Mouse (Mus musculus) embryonic facial prominence, embryonic 13.5 days (tissue): ENCODE data around the gene Gm3269. TPM values are rescaled to one million over a fixed set of nuclear protein-coding genes. Genes with fewer than 3 reads are reported as not detected.
"Not testable (repeated sequence)": the region's sequence is repeated elsewhere in the genome, so short reads cannot be mapped to it uniquely, and the experiment has no call there.

ENCODE experiments used
- ATAC-seq: fragments of 200-750 bp; cut with Nextera tagmentation; 2 replicates; pipeline ENCODE4 v1.8.0; 2017; ENCODE audit warnings: low read depth; ENCODE audit not compliant: insufficient number of reproducible peaks, insufficient read depth, low FRiP score, low TSS enrichment
- H3K27ac ChIP-seq: fragments of 300-500 bp; sonication (generic); 2 replicates; pipeline ENCODE4 v1.5.1; 2015; ENCODE audit warnings: moderate library complexity, mild to moderate bottlenecking, inconsistent platforms
- H3K27me3 ChIP-seq: fragments of 300-500 bp; sonication (generic); 2 replicates; pipeline ENCODE4 v1.6.1; 2015; ENCODE audit warnings: mild to moderate bottlenecking, inconsistent platforms
- H3K36me3 ChIP-seq: fragments of 300-500 bp; sonication (generic); 2 replicates; pipeline ENCODE4 v1.6.1; 2015; ENCODE audit warnings: mild to moderate bottlenecking, inconsistent platforms
- H3K4me1 ChIP-seq: fragments of 300-500 bp; sonication (generic); 2 replicates; pipeline ENCODE4 v1.6.1; 2015; ENCODE audit warnings: inconsistent platforms
- H3K4me2 ChIP-seq: fragments of 300-500 bp; sonication (generic); 2 replicates; pipeline ENCODE4 v1.6.1; 2015; ENCODE audit warnings: moderate library complexity, mild to moderate bottlenecking, inconsistent platforms
- H3K4me3 ChIP-seq: fragments of 300-500 bp; sonication (generic); 2 replicates; pipeline ENCODE4 v1.5.1; 2015; ENCODE audit warnings: mild to moderate bottlenecking, inconsistent platforms
- H3K9ac ChIP-seq: fragments of 300-500 bp; sonication (generic); 2 replicates; pipeline ENCODE4 v1.6.1; 2015; ENCODE audit warnings: mild to moderate bottlenecking, inconsistent platforms
- H3K9me3 ChIP-seq: fragments of 300-500 bp; sonication (generic); 2 replicates; pipeline ENCODE4 v1.6.1; 2016; ENCODE audit warnings: inconsistent platforms
- WGBS: fragments of 180-500 bp; shearing (Covaris S2); methylation state at CpG from one replicate; pipeline ENCODE4 v1.1.7; 2015; ENCODE audit warnings: mixed read lengths; 5-methylcytosine and 5-hydroxymethylcytosine counted together
- polyA plus RNA-seq: library from polyadenylated mRNA; unstranded; fragments of >200 nt; fragmentation: Nextera tagmentation; extraction: Ambion mirVana; gene quantifications from 2 replicates; pipeline ENCODE4 v1.2.1, GENCODE M21; 2015

Gene Gm3269
- polyA plus RNA-seq, result not detected in 2 replicates

DNA sequence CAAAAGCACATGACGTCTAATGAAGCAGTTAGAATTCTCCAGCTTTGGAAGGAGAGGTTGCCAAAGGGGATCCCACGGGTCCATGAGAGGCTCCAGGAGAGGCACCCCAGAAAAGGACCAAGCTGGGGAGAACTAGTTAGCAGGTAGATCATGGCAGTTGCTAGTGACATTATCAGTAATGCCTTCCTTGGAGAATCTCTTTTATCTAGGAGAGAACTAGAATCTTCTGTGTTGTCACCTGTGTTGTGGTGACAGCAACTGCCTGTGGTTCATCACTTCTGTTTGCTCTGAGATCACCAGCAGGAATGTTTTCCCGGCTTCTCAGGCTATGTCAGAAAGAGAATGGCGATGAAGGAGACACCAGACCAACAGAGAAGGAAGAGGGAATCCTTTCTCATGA is at the start of gene Gm3269:
Gene Gm3269 (plus strand): TSS at position 301 of the 400 bp plus-strand sequence.
- H3K9ac ChIP-seq, H3K9me3 ChIP-seq: not testable (repeated sequence)

DNA sequence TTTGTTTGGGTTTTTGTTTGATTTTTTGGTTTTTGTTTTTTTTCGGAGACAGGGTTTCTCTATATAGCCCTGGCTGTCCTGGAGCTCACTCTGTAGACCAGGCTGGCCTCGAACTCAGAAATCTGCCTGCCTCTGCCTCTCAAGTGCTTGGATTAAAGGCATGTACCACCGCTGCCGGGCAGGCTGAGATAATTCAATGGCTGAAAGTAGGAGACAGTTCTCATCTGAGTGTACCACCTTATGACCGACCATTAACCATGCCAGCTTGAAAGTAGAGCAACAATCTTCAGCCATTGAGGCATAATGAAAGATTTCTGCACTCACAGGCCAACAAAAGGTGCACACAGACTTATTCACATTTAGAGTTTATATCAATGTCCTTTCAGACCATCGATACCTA is 31.5 kb upstream of the Gm3269 start:
- 82% methylated on average over 6 of the region's 6 CpGs for WGBS
- H3K9ac ChIP-seq, ATAC-seq: not testable (repeated sequence)

More for the DNA sequence above, at the start of gene Gm3269:
- not testable (repeated sequence) for H3K4me2 ChIP-seq, H3K27ac ChIP-seq, H3K36me3 ChIP-seq, H3K4me1 ChIP-seq, H3K4me3 ChIP-seq, ATAC-seq, H3K27me3 ChIP-seq
- WGBS, result 83% methylated on average over 1 of the region's 4 CpGs

DNA sequence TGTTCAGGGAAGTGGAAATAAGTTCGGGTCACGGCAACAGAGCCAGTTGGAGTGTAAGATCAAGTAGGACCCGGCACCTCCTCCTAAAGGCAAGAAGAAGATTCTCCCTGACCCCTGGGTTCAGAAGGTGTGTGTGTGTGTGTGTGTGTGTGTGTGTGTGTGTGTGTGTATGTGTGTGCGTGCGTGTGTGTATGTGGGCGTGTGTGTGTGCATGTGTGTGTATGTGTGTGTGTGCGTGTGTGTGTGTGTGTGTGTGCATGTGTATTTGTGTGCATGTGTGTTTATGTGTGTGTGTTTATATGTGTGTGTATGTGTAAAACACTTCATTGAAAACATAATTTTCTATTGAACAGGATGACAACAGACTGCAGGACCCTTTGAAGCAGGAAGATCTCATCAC is 16.0 kb upstream of the Gm3269 start:
- H3K9ac ChIP-seq, H3K27ac ChIP-seq, H3K27me3 ChIP-seq, H3K4me3 ChIP-seq, H3K4me2 ChIP-seq, H3K9me3 ChIP-seq, ATAC-seq, H3K36me3 ChIP-seq, H3K4me1 ChIP-seq: not testable (repeated sequence)
- WGBS, result 88% methylated on average over 2 of the region's 7 CpGs

More for the DNA sequence above, 31.5 kb upstream of the Gm3269 start:
- H3K27me3 ChIP-seq, H3K36me3 ChIP-seq, H3K4me3 ChIP-seq, H3K4me1 ChIP-seq, H3K9me3 ChIP-seq, H3K4me2 ChIP-seq, H3K27ac ChIP-seq: not testable (repeated sequence)

DNA sequence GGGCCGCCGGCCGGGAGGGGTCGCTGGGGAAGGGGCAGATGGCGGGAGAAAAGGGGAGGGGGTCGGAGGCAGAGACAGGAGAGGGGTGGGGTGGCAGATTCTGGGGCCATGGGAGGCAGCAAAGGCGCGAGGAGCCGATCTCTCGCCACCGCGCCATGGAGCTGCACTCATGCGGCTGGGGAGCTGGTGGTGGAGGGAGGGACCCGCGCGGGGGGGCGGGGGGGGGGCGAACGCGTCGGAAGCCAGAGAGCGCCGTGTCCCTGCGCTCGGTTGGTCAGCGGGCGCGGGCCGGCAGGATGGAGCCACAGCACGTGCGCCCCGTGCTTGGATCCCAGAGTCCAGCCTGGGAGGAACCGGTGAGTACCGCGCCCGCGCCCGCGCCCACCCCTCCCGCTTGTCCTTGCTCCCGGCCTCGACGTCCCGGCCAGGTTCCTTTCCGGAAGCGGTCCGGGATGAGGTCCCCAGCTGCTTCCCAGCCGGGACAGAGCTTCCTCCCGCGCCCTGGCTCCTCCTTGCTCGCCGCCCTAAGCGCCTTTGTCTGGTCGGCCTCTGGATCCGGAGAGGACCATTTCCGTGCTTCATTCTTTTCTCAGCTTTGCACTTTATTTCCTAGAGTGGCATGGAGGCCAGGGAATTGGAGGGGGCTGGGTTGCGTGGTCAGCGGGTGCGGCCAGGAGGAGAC is 17.5 kb downstream of the Gm3269 start, which contains the start of gene Gm3264:
Gene Gm3264 (plus strand): TSS at position 278 of the 682 bp plus-strand sequence.
- not testable (repeated sequence) for ATAC-seq, H3K27ac ChIP-seq, H3K4me1 ChIP-seq, H3K36me3 ChIP-seq, H3K27me3 ChIP-seq, H3K9me3 ChIP-seq
- WGBS, result 7% methylated on average over 45 of the region's 59 CpGs
- Histone ChIP-seq H3K4me3 (peak within 1 kb of the TSS; percentile 45), H3K4me2 (peak within 1 kb of the TSS; percentile 60), H3K9ac (peak within 1 kb of the TSS; percentile 59)

DNA sequence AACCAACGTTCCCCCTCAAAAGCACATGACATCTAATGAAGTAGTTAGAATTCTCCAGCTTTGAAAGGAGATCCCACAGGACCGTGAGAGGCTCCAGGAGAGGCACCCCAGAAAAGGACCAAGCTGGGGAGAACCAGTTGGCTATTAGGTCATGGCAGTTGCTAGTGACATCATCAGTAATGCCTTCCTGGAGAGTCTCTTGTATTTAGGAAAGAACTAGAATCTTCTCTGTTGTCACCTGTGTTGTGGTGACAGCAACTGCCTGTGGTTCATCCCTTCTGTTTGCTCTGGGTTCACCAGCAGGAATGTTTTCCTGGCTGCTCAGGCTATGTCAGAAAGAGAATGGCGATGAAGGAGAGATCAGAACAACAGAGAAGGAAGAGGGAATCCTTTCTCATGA is 54.2 kb downstream of the Gm3269 start, which contains the start of gene Gm3278:
Gene Gm3278 (plus strand): TSS at position 301 of the 400 bp plus-strand sequence.
- H3K4me3 ChIP-seq, H3K36me3 ChIP-seq, H3K27ac ChIP-seq, H3K27me3 ChIP-seq, H3K4me2 ChIP-seq, H3K4me1 ChIP-seq, H3K9me3 ChIP-seq, H3K9ac ChIP-seq, ATAC-seq: not testable (repeated sequence)
- WGBS, result 56% methylated on average over 1 of the region's 3 CpGs

Other genes starting within 250 kb of the Gm3269 start
- gene Gm8159, start 205.8 kb upstream of the Gm3269 start, polyA plus RNA-seq, result not detected in 2 replicates
- gene Gm3239, start 173.9 kb upstream of the Gm3269 start, polyA plus RNA-seq, result not detected in 2 replicates
- not detected in 2 replicates for gene Gm7876, start 128.9 kb upstream of the Gm3269 start, polyA plus RNA-seq
- gene Gm3252, start 111.3 kb upstream of the Gm3269 start, polyA plus RNA-seq, result 0.39 and 0.43 TPM in 2 replicates
- gene Gm9602, start 61.8 kb upstream of the Gm3269 start, polyA plus RNA-seq, result not detected in 2 replicates
- gene Gm3264, start 17.5 kb downstream of the Gm3269 start, polyA plus RNA-seq, result 0.59 TPM in 2 replicates
- not detected in 2 replicates for gene Gm3278, start 54.3 kb downstream of the Gm3269 start, polyA plus RNA-seq
- not detected in 2 replicates for gene Gm8297, start 145.8 kb downstream of the Gm3269 start, polyA plus RNA-seq
- 0.52 TPM in 1 of 2 replicates, not detected in the other for gene Gm3298, start 177.8 kb downstream of the Gm3269 start, polyA plus RNA-seq
- not detected in 2 replicates for gene 4930555G01Rik, start 212.5 kb downstream of the Gm3269 start, polyA plus RNA-seq
- 1.0 and 1.3 TPM in 2 replicates for gene Gm8281, start 232.9 kb downstream of the Gm3269 start, polyA plus RNA-seq